Mouse (Mus musculus) spleen, postnatal 10 days (tissue): Measurements from ENCODE around the gene Cd274.

Experiments
- DNase-seq, 2 experiments: peaks; one replicate each; pipeline ENCODE4 v3.0.0; 2021 to 2022; ENCODE audit warnings: low spot score in 2 of 2

Cd274 gene

DNA sequence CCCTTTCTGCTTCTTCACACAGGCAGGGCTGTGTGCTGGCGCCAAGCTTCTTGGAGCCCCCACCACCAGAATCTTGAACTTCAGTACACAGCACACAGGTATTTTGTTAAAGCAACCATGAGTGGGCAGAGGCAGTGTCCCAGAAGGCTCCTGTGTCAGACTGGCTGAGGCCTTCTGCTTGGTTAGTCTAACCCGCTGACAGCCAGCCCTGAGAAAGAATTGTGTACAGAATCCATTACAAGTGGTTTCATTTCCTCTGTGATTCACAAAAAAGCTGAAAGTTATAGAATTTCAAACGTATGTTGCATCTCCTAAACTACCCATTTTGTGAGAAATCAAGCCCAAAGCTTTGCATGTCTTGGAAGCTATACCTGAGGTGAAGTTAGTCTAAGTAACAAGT, 63.3 kb downstream of the Cd274 start:
- no peak for DNase-seq

DNA sequence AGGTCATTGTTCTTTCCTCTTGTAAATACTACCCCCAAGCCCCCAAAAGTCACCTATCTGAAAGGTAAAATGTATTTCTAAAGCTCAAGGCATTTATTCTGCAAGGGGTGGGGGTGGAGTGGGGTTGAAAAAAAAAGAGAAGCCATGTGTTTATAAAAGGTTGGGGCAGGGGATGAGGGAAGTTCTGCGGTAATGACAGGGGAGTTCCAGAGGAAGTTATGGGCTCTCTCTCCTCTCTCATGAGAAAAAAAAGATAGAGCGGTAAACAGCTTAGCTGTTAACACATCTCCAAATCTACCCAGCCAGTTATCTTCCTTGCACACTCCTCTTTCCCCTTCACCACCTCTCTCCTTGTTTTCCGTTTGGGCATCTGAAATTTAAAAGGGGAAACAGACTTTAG, 63.7 kb downstream of the Cd274 start:
- no peak for DNase-seq

DNA sequence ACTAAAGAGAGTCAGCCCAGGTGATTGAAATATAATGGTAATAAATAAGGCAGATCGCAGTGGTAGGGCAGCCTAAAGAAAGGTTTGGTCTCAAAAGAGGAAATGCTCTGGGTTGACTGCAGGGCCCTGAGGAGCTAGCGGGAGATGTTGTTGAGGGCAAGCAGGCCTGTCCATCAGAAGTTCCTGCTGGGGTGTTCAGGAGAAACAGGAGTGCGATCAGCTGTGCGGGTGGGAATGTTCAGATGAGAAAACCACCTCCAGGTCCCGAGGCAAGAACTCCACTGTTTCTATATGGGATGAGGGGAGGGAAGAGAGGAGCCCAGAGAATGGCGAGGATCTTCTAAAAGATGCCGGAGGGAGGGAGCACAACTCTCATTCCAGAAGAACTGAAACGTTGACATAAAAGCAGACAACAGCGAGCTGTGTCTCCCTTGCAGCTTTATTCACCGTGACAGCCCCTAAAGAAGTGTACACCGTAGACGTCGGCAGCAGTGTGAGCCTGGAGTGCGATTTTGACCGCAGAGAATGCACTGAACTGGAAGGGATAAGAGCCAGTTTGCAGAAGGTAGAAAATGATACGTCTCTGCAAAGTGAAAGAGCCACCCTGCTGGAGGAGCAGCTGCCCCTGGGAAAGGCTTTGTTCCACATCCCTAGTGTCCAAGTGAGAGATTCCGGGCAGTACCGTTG, 69.7 kb downstream of the Cd274 start:
- DNase-seq = no peak
